Mouse (Mus musculus) midbrain, postnatal 0 days (tissue): ENCODE data around the gene Pabpc6. TPM values are rescaled to one million over a fixed set of nuclear protein-coding genes. Genes with fewer than 3 reads are reported as not detected.

ENCODE experiments used
- ATAC-seq: fragments of 200-750 bp; cut with Nextera tagmentation; 2 replicates; pipeline ENCODE4 v1.8.0; 2017; ENCODE audit warnings: moderate number of reproducible peaks, mild to moderate bottlenecking, moderate TSS enrichment, moderate library complexity; ENCODE audit not compliant: low FRiP score
- DNase-seq: peaks from one replicate; pipeline ENCODE4 v3.0.0-alpha.2; 2015; ENCODE audit warnings: low spot score
- H3K27ac ChIP-seq: fragments of 300-500 bp; sonication (generic); 2 replicates; pipeline ENCODE4 v1.5.1; 2014; ENCODE audit warnings: low read depth, mild to moderate bottlenecking, low read length, mixed read lengths
- H3K27me3 ChIP-seq: fragments of 300-500 bp; sonication (generic); 2 replicates; pipeline ENCODE4 v1.6.1; 2014; ENCODE audit warnings: low read length, control low read depth, mixed read lengths; ENCODE audit not compliant: insufficient read depth
- H3K36me3 ChIP-seq: fragments of 300-500 bp; sonication (generic); 2 replicates; pipeline ENCODE4 v1.6.1; 2014; ENCODE audit warnings: low read length, control low read depth, mixed read lengths; ENCODE audit not compliant: insufficient read depth
- H3K4me1 ChIP-seq: fragments of 300-500 bp; sonication (generic); 2 replicates; pipeline ENCODE4 v1.6.1; 2014; ENCODE audit warnings: mild to moderate bottlenecking, control low read depth, antibody characterized with exemption, low read length, mixed read lengths; ENCODE audit not compliant: insufficient read depth
- H3K4me2 ChIP-seq: fragments of 300-500 bp; sonication (generic); 2 replicates; pipeline ENCODE4 v1.6.1; 2014; ENCODE audit warnings: low read depth, mild to moderate bottlenecking, low read length, mixed read lengths; ENCODE audit not compliant: poor library complexity, severe bottlenecking
- H3K4me3 ChIP-seq: fragments of 300-500 bp; sonication (generic); 2 replicates; pipeline ENCODE4 v1.5.1; 2014; ENCODE audit warnings: low read depth, mild to moderate bottlenecking, low read length, moderate library complexity
- H3K9ac ChIP-seq: fragments of 300-500 bp; sonication (generic); replicated peaks from 2 replicates; pipeline ENCODE4 v1.6.1; 2014; ENCODE audit warnings: mild to moderate bottlenecking, low read length, moderate library complexity, mixed read lengths; ENCODE audit not compliant: poor library complexity, severe bottlenecking
- H3K9me3 ChIP-seq: fragments of 300-500 bp; sonication (generic); 2 replicates; pipeline ENCODE4 v1.6.1; 2016; ENCODE audit warnings: low read length, control low read depth
- CTCF ChIP-seq: IDR thresholded peaks from 2 replicates; pipeline ENCODE4 v1.5.1; 2016; ENCODE audit warnings: antibody characterized with exemption, mild to moderate bottlenecking
- polyA plus RNA-seq: library from polyadenylated mRNA; unstranded; fragments of >200 nt; fragmentation: Nextera tagmentation; extraction: Ambion mirVana; gene quantifications from 2 replicates; pipeline ENCODE4 v1.2.1, GENCODE M21; 2015
- total RNA-seq: library from RNA; depleted of rRNA; stranded (reverse); fragments of >200 nt; gene quantifications from 2 replicates; pipeline ENCODE4 v1.2.3, GENCODE M21; 2014; rRNA removed

The Pabpc6 gene
- total and polyA plus RNA-seq, 2 experiments from 2014 or later = not detected

DNA sequence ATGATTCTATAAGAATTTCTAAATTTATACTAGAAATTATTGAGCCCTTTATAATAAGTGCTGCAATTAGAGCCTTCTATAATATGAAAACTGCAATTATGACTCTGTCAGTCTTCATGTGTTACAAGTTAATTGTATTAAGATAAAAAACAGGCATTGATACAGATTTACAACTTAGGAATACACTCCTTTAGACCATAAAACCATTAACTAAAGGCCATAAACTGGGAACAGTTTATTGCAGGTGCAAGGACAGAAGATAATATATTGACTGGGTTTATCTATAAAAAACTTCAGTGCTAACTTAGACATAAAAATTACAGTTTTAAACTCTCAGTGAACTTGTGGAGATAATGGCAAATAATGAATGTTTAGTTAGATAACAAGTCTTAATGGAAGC is 42.5 kb downstream of the Pabpc6 start:
- ATAC-seq = no peak
- DNase-seq = no peak
- Histone ChIP-seq H3K9me3 (0 out of 2 replicates have a peak, but pooled peaks cover 2% of the 10 kb centered on the region), H3K27me3 (no peaks in the 10 kb centered on the region), H3K36me3 (no peaks in the 10 kb centered on the region), H3K4me3 (no peak overlapping the region), H3K4me2 (no peak overlapping the region), H3K27ac (no peak overlapping the region), H3K9ac (no peak overlapping the region), H3K4me1 (no peaks in the 10 kb centered on the region)
- TF ChIP-seq CTCF = no peak

Other genes with a start within 250 kb of the Pabpc6 start
- gene Gm17728, start 247.7 kb downstream of the Pabpc6 start, total RNA-seq = not detected in 2 replicates
- gene Gm17728, start 247.7 kb downstream of the Pabpc6 start, polyA plus RNA-seq = not detected in 2 replicates